Mouse (Mus musculus) neural tube, embryonic 11.5 days (tissue): ENCODE results near the gene Cpeb3. TPM values are rescaled to one million over a fixed set of nuclear protein-coding genes. Genes with fewer than 3 reads are reported as not detected.

Experiments
- ATAC-seq: fragments of 200-750 bp; cut with Nextera tagmentation; 2 replicates; pipeline ENCODE4 v1.8.0; 2017; ENCODE audit warnings: moderate number of reproducible peaks, mild to moderate bottlenecking, moderate TSS enrichment, moderate library complexity; ENCODE audit not compliant: insufficient read depth, low FRiP score, low TSS enrichment
- DNase-seq: peaks from one replicate; pipeline ENCODE4 v3.0.0-alpha.2; 2015; ENCODE audit warnings: low spot score
- H3K27ac ChIP-seq: fragments of 300-500 bp; sonication (generic); 2 replicates; pipeline ENCODE4 v1.5.1; 2014; ENCODE audit warnings: low read depth, mild to moderate bottlenecking, low read length
- H3K27me3 ChIP-seq: fragments of 300-500 bp; sonication (generic); 2 replicates; pipeline ENCODE4 v1.6.1; 2014; ENCODE audit warnings: mild to moderate bottlenecking, low read length, mixed read lengths; ENCODE audit not compliant: control insufficient read depth, insufficient read depth
- H3K36me3 ChIP-seq: fragments of 300-500 bp; sonication (generic); 2 replicates; pipeline ENCODE4 v1.6.1; 2014; ENCODE audit warnings: mild to moderate bottlenecking, low read length, moderate library complexity, mixed read lengths; ENCODE audit not compliant: control insufficient read depth, insufficient read depth
- H3K4me1 ChIP-seq: fragments of 300-500 bp; sonication (generic); 2 replicates; pipeline ENCODE4 v1.6.1; 2014; ENCODE audit warnings: low read length, mixed read lengths; ENCODE audit not compliant: control insufficient read depth, insufficient read depth
- H3K4me2 ChIP-seq: fragments of 300-500 bp; sonication (generic); 2 replicates; pipeline ENCODE4 v1.6.1; 2014; ENCODE audit warnings: low read depth, mild to moderate bottlenecking, moderate library complexity
- H3K4me3 ChIP-seq: fragments of 300-500 bp; sonication (generic); 2 replicates; pipeline ENCODE4 v1.5.1; 2014; ENCODE audit warnings: low read depth, low read length
- H3K9ac ChIP-seq: fragments of 300-500 bp; sonication (generic); 2 replicates; pipeline ENCODE4 v1.6.1; 2014; ENCODE audit warnings: mild to moderate bottlenecking, low read length
- H3K9me3 ChIP-seq: fragments of 300-500 bp; sonication (generic); 2 replicates; pipeline ENCODE4 v1.6.1; 2016; ENCODE audit warnings: low read length; ENCODE audit not compliant: control insufficient read depth
- WGBS: fragments of 180-500 bp; shearing (Covaris S2); extraction: QIAGEN DNeasy Blood & Tissue Kit; methylation state at CpG from one replicate; pipeline ENCODE4 v1.1.7; 2014; 5-methylcytosine and 5-hydroxymethylcytosine counted together
- polyA plus RNA-seq: library from polyadenylated mRNA; unstranded; fragments of >200 nt; fragmentation: Nextera tagmentation; extraction: Ambion mirVana; gene quantifications from 2 replicates; pipeline ENCODE4 v1.2.1, GENCODE M21; 2014

The Cpeb3 gene
- polyA plus RNA-seq, 1 experiment from 2014 or later: 4.3 TPM

DNA sequence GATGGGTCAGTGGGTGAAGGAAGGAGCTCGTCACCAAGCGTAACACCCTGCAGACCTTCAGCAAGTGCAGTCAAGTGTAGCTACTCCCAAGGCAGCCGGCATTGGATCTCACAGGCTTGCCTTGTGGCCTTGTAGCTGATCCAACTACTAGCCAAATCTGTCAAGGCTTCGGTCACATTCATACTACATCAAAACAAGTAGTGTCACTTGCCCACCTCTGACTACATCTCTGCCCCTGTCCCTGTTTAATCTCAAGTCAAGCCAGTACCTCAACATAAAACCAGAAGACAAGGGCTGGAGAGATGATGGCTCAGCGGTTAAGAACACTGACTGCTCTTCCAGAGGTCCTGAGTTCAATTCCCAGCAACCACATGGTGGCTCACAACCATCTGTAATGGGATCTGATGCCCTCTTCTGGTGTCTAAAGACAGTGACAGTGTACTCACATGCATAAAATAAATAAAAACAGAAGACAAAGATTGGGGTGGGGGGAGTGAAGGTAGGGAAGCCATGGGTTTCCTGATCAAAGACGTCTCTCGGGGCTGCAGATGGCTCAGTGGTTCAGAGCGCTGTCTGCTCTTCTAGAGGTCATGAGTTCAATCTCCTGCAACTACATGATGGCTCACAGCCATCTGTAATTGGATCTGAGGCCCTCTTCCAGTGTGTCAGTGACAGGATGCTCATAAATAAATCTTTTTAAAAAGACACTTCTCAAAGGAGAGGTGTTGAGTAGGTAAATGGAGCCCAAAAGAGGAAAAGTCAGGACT is 194.0 kb downstream of the Cpeb3 start:
- 0 out of 2 replicates have a peak, but pooled peaks cover 3% of the 10 kb centered on the region for H3K4me1 ChIP-seq
- no peak for ATAC-seq
- H3K9me3 ChIP-seq: no peaks in the 10 kb centered on the region; the same call in 1 of the 2 replicates
- H3K36me3 ChIP-seq: peaks cover 13% of the 10 kb centered on the region
- no peaks in the 10 kb centered on the region for H3K27me3 ChIP-seq
- H3K27ac ChIP-seq: no peak overlapping the region
- H3K9ac ChIP-seq: no peak overlapping the region
- no peak for DNase-seq
- H3K4me3 ChIP-seq: no peak overlapping the region
- 85% methylated on average over 8 of the region's 8 CpGs for WGBS
- no peak overlapping the region for H3K4me2 ChIP-seq

DNA sequence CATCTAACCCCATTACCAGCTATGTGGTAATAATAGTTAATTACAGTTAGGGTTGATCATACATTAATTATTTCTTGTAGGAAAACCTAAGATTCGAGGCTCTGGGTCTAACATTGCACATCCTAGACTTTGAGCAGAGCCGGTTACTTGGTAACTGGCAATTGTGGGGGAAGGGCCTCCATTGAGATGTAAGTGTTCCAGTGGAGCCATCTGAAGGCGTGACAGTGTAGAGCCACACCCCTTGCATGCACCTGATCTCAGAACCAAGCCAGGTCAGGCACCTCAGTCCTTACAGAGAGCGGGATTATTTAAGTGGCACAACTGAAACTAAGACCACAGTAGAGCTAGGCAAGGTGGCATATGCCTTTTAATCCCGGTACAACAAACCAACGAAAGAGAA is 194.9 kb downstream of the Cpeb3 start:
- Histone ChIP-seq H3K36me3 (peaks cover 13% of the 10 kb centered on the region), H3K4me3 (no peak overlapping the region), H3K9me3 (no peaks in the 10 kb centered on the region; the same call in 1 of the 2 replicates), H3K9ac (no peak overlapping the region), H3K27me3 (no peaks in the 10 kb centered on the region), H3K4me2 (no peak overlapping the region), H3K27ac (no peak overlapping the region), H3K4me1 (0 out of 2 replicates have a peak, but pooled peaks cover 2% of the 10 kb centered on the region)
- WGBS: 95% methylated on average over 6 of the region's 6 CpGs
- ATAC-seq (no peak), DNase-seq (no peak)

DNA sequence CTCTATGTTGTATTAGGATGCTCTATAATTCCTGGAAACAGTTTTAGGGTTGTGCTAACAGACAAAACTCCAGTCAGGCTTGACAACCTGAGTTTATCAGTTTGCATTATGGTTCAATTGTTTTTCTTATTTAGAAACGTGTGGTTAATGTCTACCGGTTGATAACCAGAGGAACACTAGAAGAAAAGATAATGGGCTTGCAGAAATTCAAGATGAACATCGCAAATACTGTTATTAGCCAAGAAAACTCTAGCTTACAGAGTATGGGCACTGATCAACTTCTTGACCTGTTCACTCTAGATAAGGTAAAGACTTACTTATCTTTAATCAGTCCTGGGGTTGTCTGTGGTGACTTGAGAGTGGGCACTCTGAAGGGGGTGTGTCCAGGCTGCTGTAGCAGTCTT is 198.5 kb downstream of the Cpeb3 start:
- no peak for DNase-seq
- Histone ChIP-seq H3K4me2 (no peak overlapping the region), H3K36me3 (peaks cover 13% of the 10 kb centered on the region), H3K9me3 (no peaks in the 10 kb centered on the region), H3K4me1 (no peaks in the 10 kb centered on the region), H3K27ac (no peak overlapping the region), H3K27me3 (no peaks in the 10 kb centered on the region), H3K4me3 (no peak overlapping the region), H3K9ac (no peak overlapping the region)
- WGBS: 93% methylated on average over 3 of the region's 3 CpGs
- no peak for ATAC-seq

GRCm38 (mm10) chr19:37004557-37004956 is 203.8 kb downstream of the Cpeb3 start:
- no peak overlapping the region for H3K27ac ChIP-seq
- H3K4me1 ChIP-seq: no peaks in the 10 kb centered on the region
- no peaks in the 10 kb centered on the region for H3K27me3 ChIP-seq
- DNase-seq: no peak
- H3K9ac ChIP-seq: no peak overlapping the region
- no peaks in the 10 kb centered on the region for H3K9me3 ChIP-seq
- H3K4me3 ChIP-seq: no peak overlapping the region
- ATAC-seq: no peak
- 90% methylated on average over 5 of the region's 5 CpGs for WGBS
- H3K36me3 ChIP-seq: peaks cover 8% of the 10 kb centered on the region
- H3K4me2 ChIP-seq: no peak overlapping the region

Other genes with a start within 250 kb of the Cpeb3 start
- gene March5, start 1.1 kb downstream of the Cpeb3 start, polyA plus RNA-seq: 141 and 142 TPM in 2 replicates
- 57.0 and 67.0 TPM in 2 replicates for gene Ide, start 129.3 kb upstream of the Cpeb3 start, polyA plus RNA-seq
- gene Kif11, start 167.8 kb upstream of the Cpeb3 start, polyA plus RNA-seq: 75.9 and 78.1 TPM in 2 replicates
- 4.5 and 5.8 TPM in 2 replicates for gene Hhex, start 226.2 kb upstream of the Cpeb3 start, polyA plus RNA-seq